10 mouse cellular contexts compared by ENCODE assay signal in the genomic region with DNA sequence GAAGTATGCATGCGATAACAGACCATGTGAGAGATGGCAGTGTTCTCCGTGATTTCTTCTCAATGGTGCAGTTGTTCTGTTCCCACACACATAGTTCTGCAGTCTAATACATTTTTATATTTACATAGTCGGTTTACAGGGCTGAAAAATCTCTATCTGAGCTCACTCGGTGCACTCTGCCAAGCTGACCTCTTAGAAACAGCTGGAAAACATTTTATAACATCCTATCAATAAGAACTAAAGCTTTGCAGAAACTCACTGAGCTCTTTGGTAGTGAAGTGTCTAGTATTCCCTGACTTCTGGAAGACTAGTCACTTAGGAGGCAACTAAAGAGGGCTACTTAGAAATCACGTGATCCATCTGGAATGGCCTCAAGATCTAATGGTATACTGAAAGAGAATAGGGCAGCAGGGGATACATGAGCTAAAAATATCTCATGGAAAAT. TPM values are rescaled to one million over a fixed set of nuclear protein-coding genes. Genes with fewer than 3 reads are reported as not detected.
A peak's percentile ranks its signal among the peaks of the same experiment; 100 is the strongest.
DNase-seq lines count a peak whose midpoint lies in the region; ATAC-seq and TF ChIP-seq lines count a peak whose summit lies in the region.
"Had no signal": no experiment of that assay in that cellular context is flagged by ENCODE, and none has a peak within 500 bp of the region (broad histone marks: within the 10 kb centered on the region; RNA-seq: fewer than 3 reads in every experiment).

No protein-coding gene starts in this region.

- peaks cover 10% of the 10 kb centered on the region for H3K4me1 ChIP-seq in forebrain, embryonic 16.5 days (replicated peaks; ENCODE audit: control insufficient read depth, insufficient read depth, low read length)
- H3K4me1 ChIP-seq in forebrain, embryonic 10.5 days, result no peaks in the 10 kb centered on the region
- H3K4me1 ChIP-seq in kidney, postnatal 0 days (replicated peaks; ENCODE audit: insufficient read depth, low read length), result no peaks in the 10 kb centered on the region
- peaks cover 18% of the 10 kb centered on the region; the same call in 1 of the 2 replicates for H3K4me1 ChIP-seq in embryonic facial prominence, embryonic 14.5 days (ENCODE audit: control insufficient read depth, insufficient read depth, low read length)
- no peaks in the 10 kb centered on the region for H3K4me1 ChIP-seq in lung, postnatal 0 days (ENCODE audit: insufficient read depth, low read depth, low read length)

- 55% methylated on average over 5 of the region's 5 CpGs for WGBS in forebrain, embryonic 16.5 days
- 84% methylated on average over 5 of the region's 5 CpGs for WGBS in forebrain, embryonic 10.5 days
- 58% methylated on average over 5 of the region's 5 CpGs for WGBS in kidney, postnatal 0 days
- 24% methylated on average over 5 of the region's 5 CpGs for WGBS in embryonic facial prominence, embryonic 14.5 days
- 36% methylated on average over 5 of the region's 5 CpGs for WGBS in lung, postnatal 0 days

- TF ChIP-seq CTCF in kidney, postnatal 0 days (IDR thresholded peaks at IDR 0.05; ENCODE audit: low read depth), result no peak
- TF ChIP-seq CTCF in lung, postnatal 0 days (IDR thresholded peaks at IDR 0.05), result peak; percentile 20; the same call in 1 of the 2 replicates

- peak; percentile 20; the same call in 1 of the 2 replicates for TF ChIP-seq EP300 in lung, postnatal 0 days (IDR thresholded peaks at IDR 0.05)

- DNase-seq in forebrain, embryonic 10.5 days (ENCODE audit: extremely low spot score, low spot score), result no peak
- DNase-seq in kidney, postnatal 0 days (ENCODE audit: low spot score), result peak; percentile 18
- DNase-seq in kidney, adult 18-20 months, result no peak
- peak; percentile 72 for DNase-seq in embryonic facial prominence, embryonic 14.5 days (ENCODE audit: low spot score)
- DNase-seq in lung, postnatal 0 days (ENCODE audit: low spot score), result peak; percentile 77
- no peak for DNase-seq in urinary bladder, postnatal 25 days (ENCODE audit: low spot score)
- no peak for DNase-seq in left cerebral cortex, adult 8-10 months (ENCODE audit: low spot score in 2 of 2)
- DNase-seq: kidney, adult 8-10 months; midbrain, embryonic 14.5 days had no signal

- no peaks in the 10 kb centered on the region; the same call in 1 of the 2 replicates for H3K27me3 ChIP-seq in forebrain, embryonic 16.5 days (replicated peaks; ENCODE audit: control insufficient read depth, insufficient read depth, low read length)
- H3K27me3 ChIP-seq in forebrain, embryonic 10.5 days (ENCODE audit: poor library complexity, severe bottlenecking), result no peaks in the 10 kb centered on the region
- no peaks in the 10 kb centered on the region for H3K27me3 ChIP-seq in kidney, postnatal 0 days (ENCODE audit: insufficient read depth, low read length)
- H3K27me3 ChIP-seq in embryonic facial prominence, embryonic 14.5 days (replicated peaks; ENCODE audit: control insufficient read depth, insufficient read depth, low read length), result no peaks in the 10 kb centered on the region
- H3K27me3 ChIP-seq in lung, postnatal 0 days (replicated peaks; ENCODE audit: insufficient read depth, low read length), result no peaks in the 10 kb centered on the region

- H3K4me3 ChIP-seq in forebrain, embryonic 16.5 days (replicated peaks; ENCODE audit: low read length), result no peak overlapping the region
- H3K4me3 ChIP-seq in forebrain, embryonic 10.5 days, result no peak overlapping the region
- no peak overlapping the region for H3K4me3 ChIP-seq in kidney, postnatal 0 days (replicated peaks; ENCODE audit: low read depth, low read length)
- H3K4me3 ChIP-seq in embryonic facial prominence, embryonic 14.5 days (ENCODE audit: low read depth, low read length), result no peak overlapping the region
- no peak overlapping the region for H3K4me3 ChIP-seq in lung, postnatal 0 days (ENCODE audit: low read depth, low read length)

- ATAC-seq in forebrain, embryonic 16.5 days, result peak; percentile 34
- no peak for ATAC-seq in kidney, postnatal 0 days (replicated peaks; ENCODE audit: low FRiP score, low read depth)
- ATAC-seq in embryonic facial prominence, embryonic 14.5 days (ENCODE audit: low read depth), result peak; percentile 50
- peak; percentile 63 for ATAC-seq in lung, postnatal 0 days

- H3K9me3 ChIP-seq in forebrain, embryonic 16.5 days (ENCODE audit: control insufficient read depth, low read length), result no peaks in the 10 kb centered on the region
- H3K9me3 ChIP-seq in forebrain, embryonic 10.5 days, result no peaks in the 10 kb centered on the region
- H3K9me3 ChIP-seq in kidney, postnatal 0 days (replicated peaks; ENCODE audit: low read length), result no peaks in the 10 kb centered on the region
- no peaks in the 10 kb centered on the region for H3K9me3 ChIP-seq in embryonic facial prominence, embryonic 14.5 days (ENCODE audit: control insufficient read depth, low read length)
- no peaks in the 10 kb centered on the region for H3K9me3 ChIP-seq in lung, postnatal 0 days (ENCODE audit: low read length)

- no peak overlapping the region for H3K9ac ChIP-seq in forebrain, embryonic 16.5 days (replicated peaks; ENCODE audit: low read depth, low read length)
- no peak overlapping the region for H3K9ac ChIP-seq in kidney, postnatal 0 days (ENCODE audit: low read depth, low read length)
- H3K9ac ChIP-seq in embryonic facial prominence, embryonic 14.5 days (ENCODE audit: low read depth, low read length), result no peak overlapping the region
- H3K9ac ChIP-seq in lung, postnatal 0 days (replicated peaks; ENCODE audit: low read depth), result no peak overlapping the region

- H3K27ac ChIP-seq in forebrain, embryonic 16.5 days (ENCODE audit: low read length), result no peak overlapping the region
- H3K27ac ChIP-seq in forebrain, embryonic 10.5 days, result no peak overlapping the region
- H3K27ac ChIP-seq in kidney, postnatal 0 days, result 0 out of 2 replicates have a peak overlapping the region, but pooled peaks have one; percentile 6
- peak overlapping the region; percentile 10; the same call in 1 of the 2 replicates for H3K27ac ChIP-seq in embryonic facial prominence, embryonic 14.5 days (replicated peaks; ENCODE audit: low read depth, low read length)
- peak overlapping the region; percentile 64 for H3K27ac ChIP-seq in lung, postnatal 0 days (ENCODE audit: low read length)

- H3K4me2 ChIP-seq in forebrain, embryonic 16.5 days (ENCODE audit: low read length), result no peak overlapping the region
- H3K4me2 ChIP-seq in kidney, postnatal 0 days (ENCODE audit: low read length), result no peak overlapping the region
- peak overlapping the region; percentile 39 for H3K4me2 ChIP-seq in embryonic facial prominence, embryonic 14.5 days (ENCODE audit: low read depth, low read length)
- H3K4me2 ChIP-seq in lung, postnatal 0 days (replicated peaks; ENCODE audit: low read depth, low read length), result peak overlapping the region; percentile 32; the same call in 1 of the 2 replicates

- H3K36me3 ChIP-seq in forebrain, embryonic 16.5 days (ENCODE audit: control insufficient read depth, insufficient read depth), result no peaks in the 10 kb centered on the region
- H3K36me3 ChIP-seq in forebrain, embryonic 10.5 days (replicated peaks), result no peaks in the 10 kb centered on the region
- no peaks in the 10 kb centered on the region for H3K36me3 ChIP-seq in kidney, postnatal 0 days (ENCODE audit: insufficient read depth, low read length)
- H3K36me3 ChIP-seq in embryonic facial prominence, embryonic 14.5 days (ENCODE audit: control insufficient read depth, insufficient read depth, low read length), result no peaks in the 10 kb centered on the region
- H3K36me3 ChIP-seq in lung, postnatal 0 days (ENCODE audit: insufficient read depth, low read length), result no peaks in the 10 kb centered on the region

RNA-seq across cellular contexts. Expression of gene Dock10, which starts 48.2 kb away (rescaled TPM):
- 2.5 and 3.2 TPM in 2 replicates for polyA plus RNA-seq in forebrain, embryonic 16.5 days (2015; fragmentation: Nextera tagmentation; extraction: Ambion mirVana)
- 1.7 and 1.8 TPM in 2 replicates for polyA plus RNA-seq in forebrain, embryonic 10.5 days (2016; fragmentation: Nextera tagmentation; extraction: Ambion mirVana)
- 2.4 and 2.6 TPM in 2 replicates for polyA plus RNA-seq in kidney, postnatal 0 days (2015; fragmentation: Nextera tagmentation; extraction: Ambion mirVana)
- 9.2 and 10.2 TPM in 2 replicates for polyA plus RNA-seq in embryonic facial prominence, embryonic 14.5 days (2014; fragmentation: Nextera tagmentation; extraction: Ambion mirVana)
- 6.0 and 6.8 TPM in 2 replicates for polyA plus RNA-seq in lung, postnatal 0 days (2015; fragmentation: Nextera tagmentation; extraction: Ambion mirVana)
- total RNA-seq in left cerebral cortex, adult 8-10 months (2022), result 10 to 100 TPM; 37.7 to 45.9 (median 39.7) TPM

Comparison
In these comparisons a context has a peak if more than half of its experiments do, and no peak if none do; other contexts are left out.
1. DNase-seq: peak in kidney, postnatal 0 days (single experiment), embryonic facial prominence, embryonic 14.5 days (single experiment) and lung, postnatal 0 days (single experiment); none in forebrain, embryonic 10.5 days (single experiment), kidney, adult 18-20 months (single experiment), urinary bladder, postnatal 25 days (single experiment) and left cerebral cortex, adult 8-10 months (0 of 2).
2. H3K27ac ChIP-seq: peak in kidney, postnatal 0 days (single experiment), embryonic facial prominence, embryonic 14.5 days (single experiment) and lung, postnatal 0 days (single experiment); none in forebrain, embryonic 16.5 days (single experiment) and forebrain, embryonic 10.5 days (single experiment).
3. H3K4me2 ChIP-seq: peak in embryonic facial prominence, embryonic 14.5 days (single experiment) and lung, postnatal 0 days (single experiment); none in forebrain, embryonic 16.5 days (single experiment) and kidney, postnatal 0 days (single experiment).